ENCODE assay signal across 7 mouse cellular contexts in genomic region chr5:137350205-137351057, GRCm38 (mm10). TPM values are rescaled to one million over a fixed set of nuclear protein-coding genes. Genes with fewer than 3 reads are reported as not detected.
DNase-seq lines count a peak whose midpoint lies in the region; ATAC-seq and TF ChIP-seq lines count a peak whose summit lies in the region.

No protein-coding gene starts in this region.

- peak overlapping the region; percentile 93 for H3K4me2 ChIP-seq in forebrain, embryonic 13.5 days
- peak overlapping the region; percentile 67 for H3K4me2 ChIP-seq in liver, embryonic 11.5 days
- peak overlapping the region; percentile 91 for H3K4me2 ChIP-seq in stomach, postnatal 0 days (replicated peaks; ENCODE audit: low read depth)

- WGBS in forebrain, embryonic 13.5 days, result under 1% methylated on average over 51 of the region's 55 CpGs
- 2% methylated on average over 50 of the region's 55 CpGs for WGBS in liver, embryonic 11.5 days
- under 1% methylated on average over 55 of the region's 55 CpGs for WGBS in stomach, postnatal 0 days

- peak overlapping the region; percentile 74 for H3K4me3 ChIP-seq in testis, adult 2 months (ENCODE audit: control insufficient read depth, low read depth, low read length)
- peak overlapping the region; percentile 73 for H3K4me3 ChIP-seq in forebrain, embryonic 13.5 days
- H3K4me3 ChIP-seq in liver, embryonic 11.5 days (ENCODE audit: low read depth, low read length), result peak overlapping the region; percentile 66
- H3K4me3 ChIP-seq in stomach, postnatal 0 days (ENCODE audit: low read depth, low read length), result peak overlapping the region; percentile 81

- H3K4me1 ChIP-seq in testis, adult 2 months (ENCODE audit: control insufficient read depth, insufficient read depth, low read length), result peaks cover 2% of the 10 kb centered on the region; the same call in 1 of the 2 replicates
- H3K4me1 ChIP-seq in forebrain, embryonic 13.5 days, result peaks cover 52% of the 10 kb centered on the region
- peaks cover 15% of the 10 kb centered on the region for H3K4me1 ChIP-seq in liver, embryonic 11.5 days (replicated peaks; ENCODE audit: control insufficient read depth, insufficient read depth, low read length)
- peaks cover 5% of the 10 kb centered on the region; the same call in 1 of the 2 replicates for H3K4me1 ChIP-seq in stomach, postnatal 0 days (replicated peaks; ENCODE audit: control insufficient read depth, insufficient read depth)

- peak; percentile 56; the same call in 1 of the 2 replicates for ATAC-seq in forebrain, embryonic 13.5 days
- peak; percentile 29 for ATAC-seq in liver, embryonic 11.5 days (replicated peaks; ENCODE audit: low FRiP score)
- peak; percentile 52 for ATAC-seq in stomach, postnatal 0 days (ENCODE audit: low FRiP score, low TSS enrichment)

- no peaks in the 10 kb centered on the region for H3K36me3 ChIP-seq in testis, adult 2 months (ENCODE audit: control insufficient read depth, insufficient read depth, low read length)
- H3K36me3 ChIP-seq in forebrain, embryonic 13.5 days (ENCODE audit: poor library complexity, severe bottlenecking), result peaks cover 19% of the 10 kb centered on the region
- peaks cover 12% of the 10 kb centered on the region; the same call in 1 of the 2 replicates for H3K36me3 ChIP-seq in liver, embryonic 11.5 days (ENCODE audit: control insufficient read depth, insufficient read depth, low read length)
- H3K36me3 ChIP-seq in stomach, postnatal 0 days (ENCODE audit: control insufficient read depth, insufficient read depth, low read length), result peaks cover 7% of the 10 kb centered on the region

- peak; percentile 47 for TF ChIP-seq EP300 in stomach, postnatal 0 days (optimal IDR thresholded peaks at IDR 0.05)

- H3K27me3 ChIP-seq in testis, adult 2 months (ENCODE audit: control insufficient read depth, insufficient read depth, low read length), result no peaks in the 10 kb centered on the region
- peaks cover 8% of the 10 kb centered on the region for H3K27me3 ChIP-seq in forebrain, embryonic 13.5 days
- peaks cover 49% of the 10 kb centered on the region for H3K27me3 ChIP-seq in liver, embryonic 11.5 days (replicated peaks; ENCODE audit: control insufficient read depth, insufficient read depth, low read length)
- H3K27me3 ChIP-seq in stomach, postnatal 0 days (ENCODE audit: control insufficient read depth, insufficient read depth, low read length), result no peaks in the 10 kb centered on the region

- TF ChIP-seq POLR2A in testis, adult 2 months (IDR thresholded peaks at IDR 0.05; ENCODE audit: control insufficient read depth, low read depth, low read length), result no peak

- peak overlapping the region; percentile 89 for H3K9ac ChIP-seq in forebrain, embryonic 13.5 days
- peak overlapping the region; percentile 77 for H3K9ac ChIP-seq in liver, embryonic 11.5 days (ENCODE audit: low read depth, low read length)
- peak overlapping the region; percentile 88 for H3K9ac ChIP-seq in stomach, postnatal 0 days (ENCODE audit: low read length)

- no peaks in the 10 kb centered on the region for H3K9me3 ChIP-seq in forebrain, embryonic 13.5 days (replicated peaks)
- no peaks in the 10 kb centered on the region for H3K9me3 ChIP-seq in liver, embryonic 11.5 days (ENCODE audit: control insufficient read depth, low read length)
- no peaks in the 10 kb centered on the region for H3K9me3 ChIP-seq in stomach, postnatal 0 days (ENCODE audit: control insufficient read depth, low read length)

- no peak for DNase-seq in testis, postnatal 10 days (ENCODE audit: low spot score)
- DNase-seq in liver, embryonic 11.5 days (ENCODE audit: low spot score), result no peak
- no peak for DNase-seq in stomach, postnatal 0 days (ENCODE audit: low spot score)
- no peak for DNase-seq in right cerebral cortex, postnatal 4 days
- DNase-seq in right cerebral cortex, adult 18-20 months, result no peak

- TF ChIP-seq CTCF in testis, adult 2 months (IDR thresholded peaks at IDR 0.05; ENCODE audit: control insufficient read depth, insufficient read depth, insufficient replicate concordance, low read depth, low read length), result no peak
- TF ChIP-seq CTCF in stomach, postnatal 0 days (IDR thresholded peaks at IDR 0.05; ENCODE audit: low read depth), result no peak

- peak overlapping the region; percentile 2; the same call in 1 of the 2 replicates for H3K27ac ChIP-seq in testis, adult 2 months (ENCODE audit: control insufficient read depth, insufficient read depth, low read depth, low read length)
- peak overlapping the region; percentile 72 for H3K27ac ChIP-seq in forebrain, embryonic 13.5 days
- peak overlapping the region; percentile 84 for H3K27ac ChIP-seq in liver, embryonic 11.5 days (ENCODE audit: low read depth, low read length)
- peak overlapping the region; percentile 96 for H3K27ac ChIP-seq in stomach, postnatal 0 days (replicated peaks)

RNA-seq across cellular contexts. Expression of gene Ephb4, which starts 0.5 kb away (rescaled TPM):
- polyA plus RNA-seq in testis, adult 2 months (2012; rRNA removed), result 1.8 and 2.7 TPM in 2 replicates
- 8.6 and 10.1 TPM in 2 replicates for polyA plus RNA-seq in forebrain, embryonic 13.5 days (2015; fragmentation: Nextera tagmentation; extraction: Ambion mirVana)
- polyA plus RNA-seq in liver, embryonic 11.5 days (2014; fragmentation: Nextera tagmentation; extraction: Ambion mirVana), result 28.2 and 29.9 TPM in 2 replicates
- 12.1 and 13.9 TPM in 2 replicates for polyA plus RNA-seq in stomach, postnatal 0 days (2015; fragmentation: Nextera tagmentation; extraction: Ambion mirVana)

RNA-seq across cellular contexts. Expression of gene Slc12a9, which starts 17.0 kb away (rescaled TPM):
- polyA plus RNA-seq in testis, adult 2 months (2012; rRNA removed), result 3.6 and 4.4 TPM in 2 replicates
- 14.4 and 16.9 TPM in 2 replicates for polyA plus RNA-seq in forebrain, embryonic 13.5 days (2015; fragmentation: Nextera tagmentation; extraction: Ambion mirVana)
- 6.4 and 7.0 TPM in 2 replicates for polyA plus RNA-seq in liver, embryonic 11.5 days (2014; fragmentation: Nextera tagmentation; extraction: Ambion mirVana)
- 6.5 and 7.2 TPM in 2 replicates for polyA plus RNA-seq in stomach, postnatal 0 days (2015; fragmentation: Nextera tagmentation; extraction: Ambion mirVana)

RNA-seq across cellular contexts. Expression of gene Trip6, which starts 36.2 kb away (rescaled TPM):
- polyA plus RNA-seq in testis, adult 2 months (2012; rRNA removed), result 4.1 and 5.2 TPM in 2 replicates
- 30.8 and 35.3 TPM in 2 replicates for polyA plus RNA-seq in forebrain, embryonic 13.5 days (2015; fragmentation: Nextera tagmentation; extraction: Ambion mirVana)
- 31.0 and 31.6 TPM in 2 replicates for polyA plus RNA-seq in liver, embryonic 11.5 days (2014; fragmentation: Nextera tagmentation; extraction: Ambion mirVana)
- polyA plus RNA-seq in stomach, postnatal 0 days (2015; fragmentation: Nextera tagmentation; extraction: Ambion mirVana), result 46.4 and 47.9 TPM in 2 replicates

RNA-seq across cellular contexts. Expression of gene Srrt, which starts 43.0 kb away (rescaled TPM):
- polyA plus RNA-seq in testis, adult 2 months (2012; rRNA removed), result 174 and 178 TPM in 2 replicates
- polyA plus RNA-seq in forebrain, embryonic 13.5 days (2015; fragmentation: Nextera tagmentation; extraction: Ambion mirVana), result 145 and 150 TPM in 2 replicates
- 165 and 169 TPM in 2 replicates for polyA plus RNA-seq in liver, embryonic 11.5 days (2014; fragmentation: Nextera tagmentation; extraction: Ambion mirVana)
- polyA plus RNA-seq in stomach, postnatal 0 days (2015; fragmentation: Nextera tagmentation; extraction: Ambion mirVana), result 29.3 and 31.6 TPM in 2 replicates

RNA-seq across cellular contexts. Expression of gene Ufsp1, which starts 56.0 kb away (rescaled TPM):
- 1.6 and 1.7 TPM in 2 replicates for polyA plus RNA-seq in testis, adult 2 months (2012; rRNA removed)
- polyA plus RNA-seq in forebrain, embryonic 13.5 days (2015; fragmentation: Nextera tagmentation; extraction: Ambion mirVana), result 7.1 and 7.2 TPM in 2 replicates
- polyA plus RNA-seq in liver, embryonic 11.5 days (2014; fragmentation: Nextera tagmentation; extraction: Ambion mirVana), result 13.3 and 13.5 TPM in 2 replicates
- polyA plus RNA-seq in stomach, postnatal 0 days (2015; fragmentation: Nextera tagmentation; extraction: Ambion mirVana), result 11.0 and 11.4 TPM in 2 replicates

Comparison
In these comparisons a context has a peak if more than half of its experiments do, and no peak if none do; other contexts are left out.
1. H3K27ac ChIP-seq: peak in every context shown above with its lines; median percentile 96 in stomach, postnatal 0 days; 84 in liver, embryonic 11.5 days; 72 in forebrain, embryonic 13.5 days; 2 in testis, adult 2 months.